Mouse (Mus musculus) E14TG2a.4 (cell line): ENCODE measurements around the gene Ttc16.

Experiments used
- CTCF ChIP-seq: conservative IDR thresholded peaks from 2 replicates; pipeline ENCODE4 v1.5.1; 2014; ENCODE audit warnings: low read length
- NANOG ChIP-seq: IDR thresholded peaks from 2 replicates; pipeline ENCODE4 v1.6.1; 2014; ENCODE audit warnings: borderline replicate concordance, low read length, mixed read lengths

DNA sequence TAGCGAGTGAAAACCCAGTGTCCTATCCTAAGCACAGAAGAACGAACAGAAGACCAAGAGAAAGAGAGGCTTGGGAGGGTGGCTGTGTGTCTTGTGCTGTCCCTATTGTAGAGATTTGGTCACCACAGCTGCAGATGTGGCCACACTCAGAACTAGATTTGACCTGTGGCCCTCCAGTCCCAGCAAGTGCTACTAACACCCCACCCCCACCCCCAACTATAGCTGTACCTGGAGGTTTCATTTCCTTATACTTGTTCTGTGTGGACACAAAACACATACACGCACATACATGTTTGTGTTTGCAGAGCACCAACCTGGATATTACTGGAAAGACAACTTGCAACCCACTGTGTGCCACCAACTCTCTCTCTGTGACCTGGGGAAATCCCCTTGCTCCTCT is 55.4 kb downstream of the Ttc16 start:
- TF ChIP-seq CTCF (no peak), NANOG (no peak)
